9 mouse cellular contexts compared by ENCODE assay signal in genomic region chr7:112856121-112856571, GRCm38 (mm10).
DNase-seq lines count a peak whose midpoint lies in the region; ATAC-seq lines count a peak whose summit lies in the region.
"Had no signal": no experiment of that assay in that cellular context is flagged by ENCODE, and none has a peak within 500 bp of the region (broad histone marks: within the 10 kb centered on the region; RNA-seq: fewer than 3 reads in every experiment).

No protein-coding gene starts in this region.

- H3K4me3 ChIP-seq in neural tube, embryonic 15.5 days (replicated peaks), result no peak overlapping the region
- H3K4me3 ChIP-seq: myocyte had no signal

- H3K27me3 ChIP-seq in neural tube, embryonic 15.5 days (replicated peaks), result no peaks in the 10 kb centered on the region

- peak; percentile 62 for ATAC-seq in neural tube, embryonic 15.5 days (ENCODE audit: low FRiP score)
- no peak for ATAC-seq in erythroblast, adult 5-6 weeks (replicated peaks; ENCODE audit: low FRiP score, poor library complexity, severe bottlenecking)

- H3K27ac ChIP-seq in neural tube, embryonic 15.5 days (replicated peaks), result peak overlapping the region; percentile 41; the same call in 1 of the 2 replicates

- no peak overlapping the region for H3K4me2 ChIP-seq in neural tube, embryonic 15.5 days

- DNase-seq in adrenal gland, postnatal 10 days, result peak; percentile 51
- DNase-seq in adrenal gland, postnatal 4 days (ENCODE audit: low spot score in 2 of 2), result no peak
- no peak for DNase-seq in neural tube, embryonic 10.5 days (ENCODE audit: extremely low spot score, low spot score)
- DNase-seq in heart, postnatal 14 days, result peak; percentile 33 to 41
- DNase-seq in right cerebral cortex, postnatal 4 days, result peak; percentile 39
- no peak for DNase-seq in kidney, postnatal 4 days

- peaks cover 45% of the 10 kb centered on the region for H3K4me1 ChIP-seq in neural tube, embryonic 15.5 days

- H3K36me3 ChIP-seq in neural tube, embryonic 15.5 days, result no peaks in the 10 kb centered on the region

- H3K9me3 ChIP-seq in neural tube, embryonic 15.5 days (replicated peaks), result no peaks in the 10 kb centered on the region

- 24% methylated on average over 7 of the region's 7 CpGs for WGBS in neural tube, embryonic 15.5 days

- no peak overlapping the region for H3K9ac ChIP-seq in neural tube, embryonic 15.5 days (replicated peaks)

- intact Hi-C loops in heart, postnatal 14 days (cut with DNase I), result no loop called here

Comparison
In these comparisons a context has a peak if more than half of its experiments do, and no peak if none do; other contexts are left out.
1. DNase-seq: peak in adrenal gland, postnatal 10 days (single experiment), heart, postnatal 14 days (2 of 2) and right cerebral cortex, postnatal 4 days (single experiment); none in adrenal gland, postnatal 4 days (0 of 2), neural tube, embryonic 10.5 days (single experiment) and kidney, postnatal 4 days (0 of 2).